Mouse (Mus musculus) spleen, postnatal 14 days (tissue): ENCODE measurements around the gene Tnfrsf18.

Experiments
- DNase-seq, 2 experiments: peaks; one replicate each; pipeline ENCODE4 v3.0.0; 2021 to 2022; ENCODE audit warnings: low spot score in 2 of 2

The Tnfrsf18 gene

GRCm38 (mm10) chr4:156032856-156033255 lies 6.9 kb downstream of the Tnfrsf18 start:
- DNase-seq = no peak

- DNase-seq = peak in 1 of 2 experiments; percentile 28
These were observed 7.6 kb downstream of the Tnfrsf18 start for GRCm38 (mm10) chr4:156033476-156034119.

GRCm38 (mm10) chr4:156034301-156034700 lies 8.3 kb downstream of the Tnfrsf18 start:
- DNase-seq = no peak

GRCm38 (mm10) chr4:156034901-156035300 lies 8.9 kb downstream of the Tnfrsf18 start:
- no peak for DNase-seq

GRCm38 (mm10) chr4:156044754-156045153 lies 18.8 kb downstream of the Tnfrsf18 start:
- DNase-seq = no peak

- DNase-seq = no peak
These were observed 23.8 kb downstream of the Tnfrsf18 start for GRCm38 (mm10) chr4:156049779-156050178.

- DNase-seq = no peak
These were observed 24.5 kb downstream of the Tnfrsf18 start for GRCm38 (mm10) chr4:156050391-156050980.

- DNase-seq = no peak
These were observed 27.1 kb downstream of the Tnfrsf18 start for GRCm38 (mm10) chr4:156053113-156053512.

- no peak for DNase-seq
These were observed 28.2 kb downstream of the Tnfrsf18 start for GRCm38 (mm10) chr4:156054130-156054529.

- no peak for DNase-seq
These were observed 28.6 kb downstream of the Tnfrsf18 start for GRCm38 (mm10) chr4:156054606-156055005.

GRCm38 (mm10) chr4:156055173-156055572 lies 29.2 kb downstream of the Tnfrsf18 start:
- DNase-seq = no peak

GRCm38 (mm10) chr4:156057702-156058101 lies 31.7 kb downstream of the Tnfrsf18 start:
- no peak for DNase-seq

- no peak for DNase-seq
These were observed 32.9 kb downstream of the Tnfrsf18 start for GRCm38 (mm10) chr4:156058826-156059225.

GRCm38 (mm10) chr4:156059261-156059660 lies 33.3 kb downstream of the Tnfrsf18 start, which contains the start of gene Ttll10:
Ttll10 (minus strand) TSS chr4:156059414.
- no peak for DNase-seq

- no peak for DNase-seq
These were observed 33.7 kb downstream of the Tnfrsf18 start for GRCm38 (mm10) chr4:156059713-156060112.

- no peak for DNase-seq
These were observed 38.0 kb downstream of the Tnfrsf18 start for GRCm38 (mm10) chr4:156063861-156064509.

GRCm38 (mm10) chr4:156064510-156064897 lies 38.5 kb downstream of the Tnfrsf18 start:
- no peak for DNase-seq

GRCm38 (mm10) chr4:156065156-156065894 lies 39.4 kb downstream of the Tnfrsf18 start:
- no peak for DNase-seq

GRCm38 (mm10) chr4:156067256-156067949 lies 41.4 kb downstream of the Tnfrsf18 start:
- DNase-seq = no peak

GRCm38 (mm10) chr4:156069701-156070100 lies 43.7 kb downstream of the Tnfrsf18 start:
- DNase-seq = no peak

- DNase-seq = no peak
These were observed 44.3 kb downstream of the Tnfrsf18 start for GRCm38 (mm10) chr4:156070276-156070675.

GRCm38 (mm10) chr4:156070716-156071115 lies 44.8 kb downstream of the Tnfrsf18 start:
- DNase-seq = no peak
